Mouse (Mus musculus): ENCODE data around the gene Ncor1. TPM values are rescaled to one million over a fixed set of nuclear protein-coding genes. Genes with fewer than 3 reads are reported as not detected.
"Not testable (repeated sequence)": the region's sequence is repeated elsewhere in the genome, so short reads cannot be mapped to it uniquely, and the experiment has no call there.

Ncor1 gene
- total RNA-seq, 2 experiments from 2014 or later: 137 to 151 TPM

DNA sequence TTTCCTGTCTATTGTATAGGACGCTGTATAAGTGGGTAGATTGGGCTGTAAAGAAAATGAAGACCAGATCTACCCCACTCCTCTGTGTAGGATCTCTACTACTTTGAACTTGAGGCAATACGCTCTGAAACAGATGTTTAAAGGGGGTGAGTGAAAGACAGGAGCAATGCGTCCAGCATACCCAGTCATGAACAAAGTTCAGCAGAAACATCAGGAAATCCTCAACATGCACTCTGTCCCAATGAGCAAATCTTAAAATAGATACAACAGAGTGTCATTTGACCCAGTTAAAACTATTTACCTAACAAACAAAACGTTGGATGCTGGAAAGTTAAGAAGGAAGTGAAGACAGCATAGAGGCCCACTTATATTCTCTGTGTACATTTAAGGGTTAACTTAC, 106.4 kb downstream of the Ncor1 start:
- DNase-seq: no peak

DNA sequence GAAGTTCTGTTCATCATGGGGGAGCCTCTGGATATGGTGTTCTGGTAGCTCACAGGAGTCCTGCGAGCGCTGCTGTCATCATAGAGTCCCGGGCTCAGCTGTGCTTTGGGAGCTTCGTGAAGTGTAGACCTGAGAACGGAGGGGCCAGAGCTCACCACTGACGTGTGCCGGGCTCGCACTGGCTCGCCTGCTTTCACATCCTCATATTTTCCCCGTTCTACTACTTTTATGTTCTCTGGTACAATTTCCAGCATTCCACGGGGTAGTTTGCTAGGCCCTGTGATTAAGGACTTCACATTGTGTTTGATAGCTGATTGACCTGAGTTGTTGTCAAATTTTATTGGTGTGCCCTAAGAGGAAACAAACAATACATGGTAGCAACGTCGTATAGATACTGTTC, 115.3 kb downstream of the Ncor1 start:
- DNase-seq: no peak

DNA sequence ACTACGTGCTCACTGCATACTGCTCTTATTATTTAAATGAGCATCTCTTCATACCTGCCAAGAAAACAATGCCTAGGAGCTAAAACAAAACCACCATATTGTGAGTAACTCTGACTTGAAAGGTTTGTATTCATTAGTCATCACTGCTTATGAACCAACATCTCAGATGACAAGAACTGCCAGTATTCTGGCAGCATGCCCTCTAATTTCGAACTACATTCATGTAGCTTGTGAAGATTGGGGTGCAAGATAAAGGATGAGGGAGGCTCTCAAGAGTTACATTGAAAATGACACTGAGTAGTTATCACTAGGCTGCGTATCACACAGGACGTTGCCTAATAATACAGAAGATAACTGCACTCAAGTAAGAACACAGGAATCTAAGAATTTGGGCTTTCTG, 126.1 kb downstream of the Ncor1 start:
- DNase-seq: no peak

DNA sequence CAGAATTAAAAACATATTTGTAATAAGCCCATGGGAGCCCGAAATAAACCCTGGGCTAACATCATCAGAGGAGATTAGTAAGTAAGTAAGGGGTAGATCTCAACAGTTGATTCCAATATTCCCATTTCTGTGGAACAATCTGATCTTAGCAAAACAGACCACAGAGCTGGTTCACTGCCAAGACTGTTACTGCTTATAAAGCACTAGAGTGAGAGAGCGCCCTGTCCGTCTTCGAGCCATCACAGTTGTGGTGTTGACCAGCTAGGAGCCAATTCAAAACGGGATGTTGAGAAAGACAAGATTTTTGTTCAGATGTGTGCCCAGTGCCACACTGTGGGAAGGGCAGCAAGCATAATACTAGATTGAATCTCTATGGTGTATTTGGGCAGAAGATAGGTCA, 127.2 kb downstream of the Ncor1 start:
- no peak for DNase-seq

DNA sequence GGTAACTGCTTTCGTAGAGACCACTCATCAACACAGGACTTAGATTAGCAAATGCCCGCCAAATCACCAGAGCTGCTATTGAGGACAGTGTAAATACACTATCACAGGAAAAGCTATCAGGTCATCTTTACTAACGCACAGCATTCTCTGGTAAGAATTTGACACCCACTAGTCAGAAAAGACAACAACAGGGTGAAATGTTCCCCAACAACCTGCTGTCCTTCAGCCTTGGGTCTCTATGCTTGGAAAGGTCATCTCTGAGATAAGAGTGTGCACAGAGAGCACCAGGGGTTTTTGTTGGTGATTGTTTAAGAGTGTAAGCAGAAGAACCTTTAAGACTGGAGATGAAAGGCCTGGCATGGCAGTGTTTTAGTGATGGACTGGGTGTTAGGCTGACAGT, 134.7 kb downstream of the Ncor1 start:
- no peak for DNase-seq

DNA sequence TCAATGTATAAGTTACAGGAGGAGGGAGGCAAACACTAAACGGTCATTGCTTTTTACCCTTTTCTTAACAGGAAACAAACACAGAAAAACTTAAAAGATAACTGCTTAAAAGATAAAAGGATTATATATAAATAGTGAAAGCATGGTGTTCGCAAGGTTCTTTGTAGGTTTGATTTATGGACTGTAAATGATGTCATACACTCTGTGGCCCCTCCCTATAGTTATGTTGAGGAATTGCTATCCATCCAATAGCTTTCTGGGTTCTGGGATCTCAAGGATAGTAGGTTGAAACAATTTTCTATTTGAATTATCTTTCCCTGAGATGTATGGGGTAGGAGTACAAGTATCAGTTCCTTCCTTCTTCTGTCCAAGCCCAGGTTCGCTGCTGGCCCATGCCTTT, 138.2 kb downstream of the Ncor1 start:
- no peak for DNase-seq

DNA sequence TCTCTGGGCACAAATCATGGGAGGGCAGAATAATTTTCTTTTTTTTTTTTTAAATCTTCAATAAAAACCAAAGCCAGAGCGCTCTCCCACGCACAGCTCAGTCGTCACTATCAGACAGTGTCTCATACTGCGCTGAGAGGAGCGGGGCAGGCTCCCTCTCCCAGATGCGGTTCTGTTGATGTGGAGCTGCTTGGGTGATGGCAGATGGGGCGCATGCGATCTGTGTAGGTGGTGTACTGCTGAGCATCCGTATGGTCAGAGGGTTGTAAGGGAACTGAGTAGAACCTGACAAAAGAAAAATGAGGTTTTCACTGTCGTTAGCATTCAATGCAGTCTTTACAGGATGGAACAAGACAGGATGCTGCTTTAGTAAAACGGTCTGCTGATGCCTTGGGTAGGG, 140.6 kb downstream of the Ncor1 start:
- DNase-seq: no peak

DNA sequence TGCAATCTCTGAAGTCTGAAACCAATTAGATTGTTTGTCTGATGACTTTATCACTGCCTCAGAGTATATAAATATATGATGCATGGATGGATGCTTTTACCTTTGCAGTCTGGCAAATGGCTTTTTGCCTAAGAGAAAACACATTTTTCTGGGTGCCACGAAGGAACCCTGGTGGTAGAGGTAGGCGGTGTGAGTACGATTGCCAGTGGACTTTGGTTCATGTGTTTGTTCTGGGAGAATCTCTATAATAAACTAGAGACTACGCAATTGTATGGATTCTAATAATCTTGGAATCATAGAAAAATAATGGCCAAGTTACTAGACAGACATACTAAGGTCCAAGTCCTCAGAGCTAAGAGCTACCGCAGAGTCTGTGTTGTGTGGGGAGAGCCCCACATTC, 143.4 kb downstream of the Ncor1 start:
- no peak for DNase-seq

DNA sequence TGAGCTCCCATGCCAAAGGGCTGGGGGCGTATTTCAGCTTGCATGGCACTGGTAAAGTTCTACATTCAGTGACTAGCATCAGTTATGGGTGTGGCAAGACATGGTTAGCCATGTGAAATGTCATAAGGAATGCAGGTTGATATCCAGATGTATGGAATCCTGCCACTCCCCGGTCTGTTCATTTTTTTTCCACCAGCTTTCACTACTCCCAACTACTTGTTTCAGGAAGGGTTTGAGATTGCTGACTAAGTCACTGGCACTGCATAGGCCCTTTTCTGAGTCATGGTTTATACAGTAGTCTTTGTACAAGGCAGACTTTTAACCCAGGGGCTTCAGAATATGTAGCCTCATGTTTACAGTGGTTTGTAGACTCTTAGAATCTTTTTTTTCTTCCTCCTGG, 149.0 kb downstream of the Ncor1 start:
- DNase-seq: no peak

DNA sequence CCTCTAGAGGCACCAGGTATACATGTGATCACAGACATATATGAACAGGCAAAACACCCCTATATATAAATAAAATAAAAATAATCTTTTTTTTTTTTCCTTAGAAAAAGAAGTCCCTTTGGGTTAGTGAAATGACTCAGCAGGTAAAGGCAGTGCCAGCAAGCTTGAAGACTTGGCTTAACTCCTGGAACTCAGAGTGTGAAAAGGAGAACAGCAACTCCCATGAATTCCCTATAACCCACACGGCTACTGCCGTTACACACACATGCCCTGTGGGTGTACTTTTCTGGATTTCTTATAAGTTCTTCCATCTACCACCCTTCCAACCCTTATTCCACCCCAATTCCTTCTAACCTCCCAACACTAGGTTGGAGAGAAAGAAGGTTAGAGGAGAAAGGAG, 152.5 kb downstream of the Ncor1 start:
- no peak for DNase-seq

DNA sequence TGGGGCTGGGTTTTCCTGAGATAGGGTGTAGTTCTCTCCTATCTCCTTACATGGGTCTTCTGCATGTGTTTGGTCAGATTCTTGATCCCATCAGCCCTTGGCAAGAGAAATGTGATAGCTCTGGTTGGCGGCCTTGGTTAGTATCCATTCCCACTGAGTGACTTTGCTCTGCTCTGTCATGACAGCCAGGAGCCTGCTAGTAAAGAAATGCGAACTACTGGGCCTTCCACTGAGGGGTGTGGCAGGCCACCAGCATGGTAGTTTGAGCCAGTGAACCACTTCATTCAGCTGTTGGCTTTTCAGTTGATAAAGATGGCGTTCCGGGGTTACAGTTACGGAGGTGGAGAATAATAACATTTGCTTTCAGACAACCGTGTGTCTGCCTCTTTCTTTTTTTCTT, 159.5 kb downstream of the Ncor1 start:
- no peak for DNase-seq

DNA sequence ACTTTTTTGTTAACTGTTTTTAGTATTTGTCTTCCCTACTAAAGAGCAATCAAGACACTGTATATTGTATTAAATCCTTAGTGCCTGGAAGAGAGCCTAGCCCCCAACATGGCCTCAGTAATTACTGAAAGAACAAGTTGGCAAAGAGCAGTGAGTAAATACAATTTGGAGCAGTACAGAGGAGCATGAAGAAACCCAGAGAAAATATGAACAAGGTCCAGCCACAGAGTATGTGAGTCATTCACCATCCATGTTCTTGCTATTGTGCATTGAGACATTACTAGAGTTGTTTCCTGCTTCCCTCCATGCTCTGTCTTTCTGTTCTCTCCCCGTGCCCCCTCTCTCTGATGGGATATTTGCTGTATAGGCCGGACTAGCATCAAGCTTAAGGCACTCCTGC, 164.2 kb downstream of the Ncor1 start:
- no peak for DNase-seq

DNA sequence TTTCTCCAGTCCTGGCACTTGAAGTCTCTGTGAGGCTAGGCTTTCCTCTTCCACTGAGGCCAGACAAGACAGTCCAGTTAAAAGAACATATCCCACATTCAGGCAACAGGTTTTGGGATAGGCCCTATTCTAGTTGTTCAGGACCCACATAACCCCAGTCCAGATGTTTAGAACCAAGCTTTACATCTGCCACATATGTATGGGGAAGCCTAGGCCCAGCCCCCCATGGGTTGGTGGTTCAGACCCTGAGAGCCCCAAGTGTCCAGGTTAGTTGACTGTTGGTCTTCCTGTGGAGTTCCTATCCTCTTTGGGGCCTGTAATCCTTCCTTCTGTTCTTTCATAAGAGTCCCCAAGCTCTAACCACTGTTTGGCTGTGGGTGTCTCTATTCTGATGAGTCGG, 170.6 kb downstream of the Ncor1 start:
- DNase-seq: no peak

DNA sequence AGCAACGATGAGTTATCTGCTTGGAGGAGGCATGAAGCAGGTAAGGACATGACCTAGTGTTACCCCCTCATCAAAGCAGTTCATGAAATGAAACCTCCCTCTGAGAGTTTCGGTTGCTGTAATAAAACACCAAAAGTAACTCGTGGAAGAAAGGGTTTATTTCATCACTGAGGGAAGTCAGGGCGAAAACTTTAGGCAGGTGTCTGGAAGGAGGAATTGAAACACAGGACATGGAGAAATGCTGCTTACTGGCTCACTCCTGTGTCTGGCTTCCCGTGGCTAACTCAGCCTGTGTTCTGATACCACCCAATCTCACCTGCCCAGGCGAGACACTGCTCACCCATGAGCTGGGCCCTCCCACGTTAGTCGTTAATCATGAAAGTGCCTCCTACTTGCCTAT, 173.3 kb downstream of the Ncor1 start:
- no peak for DNase-seq

DNA sequence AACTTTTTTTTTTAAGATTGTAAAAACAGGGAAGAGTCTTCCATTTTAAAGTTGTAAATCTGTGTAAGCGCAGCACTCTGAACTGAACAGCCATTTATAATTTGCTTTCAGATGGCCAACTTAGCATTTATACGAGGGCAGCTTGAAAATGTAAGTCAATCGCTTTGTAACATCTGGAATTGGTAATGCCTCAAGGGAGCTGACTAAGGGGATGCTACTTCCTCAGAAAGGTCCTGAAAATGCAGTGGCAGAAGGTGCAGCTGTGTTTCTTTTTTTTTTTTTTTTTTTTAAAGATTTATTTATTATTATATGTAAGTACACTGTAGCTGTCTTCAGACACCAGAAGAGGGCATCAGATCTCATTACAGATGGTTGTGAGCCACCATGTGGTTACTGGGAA, 174.3 kb downstream of the Ncor1 start:
- not testable (repeated sequence) for DNase-seq

DNA sequence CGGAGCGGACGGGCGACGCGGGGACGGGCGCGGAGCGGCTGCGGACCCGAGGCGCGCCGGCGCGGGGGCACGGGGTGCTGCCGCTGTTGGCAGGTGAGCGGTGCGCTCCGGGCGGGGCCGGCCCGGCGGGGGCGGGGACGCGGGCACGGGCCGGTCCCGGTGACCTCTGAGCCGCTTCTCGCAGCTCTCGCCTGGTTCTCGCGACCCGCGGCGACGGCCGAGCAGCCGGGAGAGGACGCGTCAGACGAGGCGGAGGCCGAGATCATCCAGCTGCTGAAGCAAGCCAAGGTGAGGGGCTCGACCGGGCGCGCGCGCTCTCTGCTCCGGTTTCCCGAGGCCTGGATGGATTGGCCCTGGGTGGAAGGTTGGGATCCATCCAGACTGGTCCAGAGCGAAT, 176.7 kb downstream of the Ncor1 start:
- peak; percentile 77 for DNase-seq

DNA sequence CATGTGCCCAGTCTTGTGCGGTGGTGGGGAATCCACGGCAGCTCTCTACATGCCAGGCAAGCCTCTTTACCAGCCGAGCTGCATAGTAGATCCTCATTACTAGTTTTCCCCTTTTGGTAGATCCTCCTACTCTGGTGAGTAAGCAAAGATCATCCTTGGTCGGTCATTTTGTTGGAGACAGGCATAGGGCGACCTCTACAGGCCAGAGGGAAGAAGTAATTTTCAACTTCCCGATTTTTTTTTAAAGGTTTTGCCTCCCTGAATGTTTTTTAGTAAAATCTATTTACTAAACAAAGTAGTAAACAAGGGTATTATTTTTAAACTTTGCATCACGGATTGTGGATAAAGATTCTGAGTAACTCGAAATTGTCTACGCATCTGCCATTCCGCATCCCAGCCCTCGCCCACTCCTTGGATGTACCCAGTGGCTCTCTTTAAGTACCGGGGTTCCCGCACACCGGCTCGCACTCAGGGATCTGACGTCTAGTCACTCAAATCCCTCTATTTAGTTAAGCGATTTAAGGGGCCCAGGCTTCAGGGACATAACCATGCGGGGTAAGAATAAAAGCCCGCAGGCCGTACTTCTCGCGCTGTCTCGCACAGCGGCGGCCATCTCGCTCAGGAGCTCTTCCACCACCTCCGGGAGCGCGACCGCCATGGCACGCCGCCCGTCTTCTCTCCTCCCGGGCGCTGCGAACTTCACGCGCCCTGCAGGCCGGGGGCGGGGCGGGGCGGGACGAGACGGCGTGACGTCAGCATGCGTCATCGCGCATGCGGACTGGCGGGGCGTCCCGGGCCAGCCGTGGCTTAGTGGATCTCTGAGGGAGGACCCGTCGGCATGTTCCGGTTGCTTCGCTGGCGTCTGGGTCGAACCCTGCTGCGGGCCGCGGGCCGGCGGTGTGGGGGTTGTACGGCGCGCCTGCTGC, 177.4 kb downstream of the Ncor1 start, which contains the start of the genes Zswim7 and Ttc19:
Zswim7 (minus strand) TSS at position 701 of the 926 bp plus-strand sequence.
Ttc19 (plus strand) TSS at position 799 of the 926 bp plus-strand sequence.
- peak; percentile 96 for DNase-seq

DNA sequence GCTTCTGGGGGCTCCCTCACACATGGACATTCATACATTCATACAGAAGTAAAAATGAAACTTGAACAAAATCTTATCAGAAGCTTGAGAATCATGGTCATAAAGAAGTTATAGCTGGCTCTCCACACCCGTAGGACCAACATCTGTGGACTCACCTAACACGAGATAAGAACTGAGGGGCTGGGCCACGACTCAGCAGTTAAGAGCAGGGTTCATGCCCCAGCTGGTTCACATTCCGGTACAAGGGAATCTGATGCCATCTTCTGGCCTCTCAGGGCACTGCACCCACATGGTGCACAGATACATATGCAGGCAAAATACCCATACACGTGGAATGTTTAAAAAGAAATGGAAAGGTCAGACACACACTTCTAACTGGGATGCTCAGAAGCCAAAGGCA, 180.3 kb downstream of the Ncor1 start:
- DNase-seq: peak; percentile 82

DNA sequence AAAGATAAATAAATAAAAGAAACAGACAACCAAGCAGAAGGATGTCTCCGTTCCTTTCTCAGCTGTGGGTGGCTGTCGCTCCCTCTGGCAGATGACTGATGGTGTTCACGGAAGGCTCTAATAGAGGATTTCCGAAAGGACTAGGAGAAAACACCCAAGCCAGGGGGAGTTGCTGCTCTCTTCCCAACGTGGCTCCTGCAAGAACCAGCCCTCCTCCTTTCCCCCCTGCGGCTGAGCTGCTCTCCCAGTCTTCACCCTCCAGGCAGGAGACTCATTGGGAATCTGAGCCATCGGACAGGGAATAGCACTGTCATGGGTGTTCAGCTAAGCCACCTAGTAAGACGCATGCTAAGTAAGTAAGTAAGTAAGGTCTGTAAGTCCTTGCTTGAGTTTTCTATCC, 181.3 kb downstream of the Ncor1 start:
- DNase-seq: no peak

DNA sequence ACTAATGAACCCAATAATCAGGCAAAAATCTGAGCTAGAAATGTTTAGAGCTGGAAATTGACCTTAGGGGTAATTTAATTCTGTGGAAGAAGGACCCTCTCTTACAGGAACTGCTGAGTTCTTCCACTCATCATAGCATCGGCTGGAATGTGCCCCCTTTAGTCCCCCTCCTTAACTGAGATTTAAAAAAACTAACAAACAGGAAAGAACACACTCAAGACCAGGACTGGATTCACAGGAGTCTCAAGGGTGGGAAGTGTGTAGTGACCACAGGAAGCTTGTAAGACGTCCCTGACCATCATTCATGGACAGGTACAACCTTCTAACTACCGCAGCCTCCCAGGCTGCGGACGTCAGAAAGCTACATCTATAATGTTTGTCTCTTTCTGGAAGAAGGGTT, 187.5 kb downstream of the Ncor1 start:
- DNase-seq: no peak

DNA sequence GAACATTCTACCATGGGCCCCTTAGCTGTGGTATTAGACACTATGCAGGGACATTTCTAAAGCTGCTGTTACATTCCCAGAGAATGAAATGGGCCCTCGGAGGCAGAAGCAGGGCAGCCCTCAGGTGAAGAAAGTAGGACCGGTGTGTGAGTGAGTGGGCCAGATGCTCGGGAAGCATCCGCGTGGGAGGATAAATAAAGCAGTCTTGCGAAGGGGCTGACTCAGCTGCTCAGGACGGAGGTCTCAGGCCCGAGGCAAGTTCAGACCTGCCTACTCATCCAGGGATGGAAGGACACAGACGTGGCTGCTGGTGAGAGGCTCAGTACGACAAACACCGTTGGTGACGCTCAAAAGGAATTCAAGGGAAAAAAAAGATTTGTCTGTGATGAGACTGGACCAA, 189.2 kb downstream of the Ncor1 start:
- DNase-seq: no peak

DNA sequence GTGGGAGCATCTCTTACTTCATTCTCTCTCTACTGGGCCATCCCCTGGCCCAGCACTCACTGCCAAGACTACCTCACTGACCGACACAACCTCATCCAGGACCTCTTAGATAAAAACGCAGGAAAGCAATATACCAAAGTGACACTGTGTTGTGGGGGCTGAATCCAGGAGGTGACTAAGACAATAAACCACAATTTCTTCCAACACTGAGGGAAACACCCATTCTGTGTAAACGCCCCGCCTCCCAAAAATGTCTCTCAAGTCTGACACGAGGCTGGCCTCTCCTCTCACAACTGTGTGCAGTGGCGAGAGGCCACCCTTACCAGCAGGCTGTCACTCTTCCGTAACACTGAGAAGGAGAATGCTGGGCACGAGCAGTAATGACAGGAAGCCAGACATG, 190.0 kb downstream of the Ncor1 start:
- DNase-seq: no peak

DNA sequence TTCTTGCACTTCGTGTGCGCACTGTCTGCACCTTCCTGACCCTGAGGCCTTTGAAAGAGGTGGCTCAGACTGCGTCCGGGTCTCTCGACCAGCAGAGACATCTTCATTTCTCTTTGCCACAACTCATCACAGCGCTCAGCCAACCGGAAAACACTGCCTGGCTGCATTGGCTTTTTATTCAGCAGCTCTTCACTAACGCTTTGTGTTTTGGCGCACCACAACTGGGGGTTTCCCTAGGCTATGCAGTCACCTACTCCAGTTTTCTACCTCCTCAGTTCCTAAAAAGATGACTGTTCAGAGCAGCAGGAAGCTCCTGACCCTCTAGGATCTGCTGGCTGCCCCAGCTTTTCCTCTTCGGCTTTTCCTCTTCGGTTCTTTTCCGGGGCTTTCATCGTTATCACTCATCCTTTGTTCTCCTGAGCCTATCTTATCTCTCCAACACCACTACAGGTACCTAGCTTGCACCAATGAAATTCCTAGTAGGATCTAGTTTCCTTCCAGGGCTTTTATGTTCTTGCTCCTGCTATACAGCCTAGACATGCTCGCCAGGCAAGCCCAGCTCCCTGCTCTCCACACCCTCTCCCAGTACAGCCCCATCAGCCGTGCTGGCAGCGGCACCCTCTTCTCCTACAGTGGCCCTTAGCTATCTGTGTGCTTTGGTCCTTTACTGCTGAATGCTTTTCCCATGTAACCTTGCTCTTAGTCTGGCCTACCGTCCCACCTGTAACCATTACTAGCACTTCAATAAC, 191.7 kb downstream of the Ncor1 start:
- DNase-seq: no peak

Measured in heart, postnatal 4 days (tissue).